Mouse (Mus musculus): ENCODE measurements at regions not wholly inside any gene's neighbourhood (a gene's known extent, or its start where the extent isn't known, plus 50 kb on each side); places are given as distances from the start of the nearest gene placed in this dataset.

DNA sequence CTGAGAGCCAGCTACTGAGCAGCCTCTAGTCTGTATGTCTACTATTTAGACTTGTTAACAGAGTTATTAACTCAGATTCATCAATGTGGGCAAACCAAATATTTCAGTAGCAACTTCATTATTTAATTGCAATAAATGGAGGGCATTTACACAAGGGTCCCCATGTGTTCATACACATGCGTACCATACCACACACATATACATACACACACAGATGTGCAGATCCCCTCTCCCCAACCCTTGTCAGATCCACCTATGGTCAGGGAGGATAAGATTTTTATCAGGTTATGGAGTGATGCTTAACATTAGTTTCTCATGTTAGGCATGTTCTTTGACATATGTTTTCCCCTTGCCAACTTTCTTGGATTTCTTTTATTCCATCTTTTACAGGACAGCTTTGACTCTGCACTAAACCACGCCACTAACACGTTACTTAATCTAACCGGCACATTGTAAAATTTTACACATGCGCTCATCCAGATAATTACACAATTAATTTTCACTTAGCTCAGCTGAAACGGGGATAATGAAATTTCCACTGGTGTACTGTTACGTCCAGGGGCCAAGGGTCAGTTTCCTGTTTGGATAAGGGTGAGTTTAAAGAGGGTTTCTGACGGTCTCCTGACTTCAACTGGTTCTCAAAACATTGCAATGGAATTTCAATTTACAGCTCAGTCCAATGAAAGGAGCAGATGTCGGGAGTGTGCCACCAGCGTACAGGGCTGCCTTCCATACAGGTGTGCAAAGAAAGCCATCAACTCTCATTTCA, 188.3 kb upstream of the Cep162 start:
- TF ChIP-seq GATA1 (IDR thresholded peaks at IDR 0.05; ENCODE audit: borderline replicate concordance, low read length) (no peak), FLI1 (IDR thresholded peaks at IDR 0.05; ENCODE audit: low read length) (no peak)
